Mouse (Mus musculus) CD4-positive, CD25-positive, alpha-beta regulatory T cell, adult 2 months (primary cell): ENCODE data around the gene Polk.

Source experiments
- DNase-seq: peaks from one replicate; pipeline ENCODE4 v3.0.0-alpha.2; 2012; ENCODE audit warnings: low read depth, low spot score

The Polk gene

GRCm38 (mm10) chr13:96542081-96542889 is at the start of gene Polk, which contains the start of gene Col4a3bp:
TSS of gene Polk (minus strand) at chr13:96542579.
TSS of gene Col4a3bp (plus strand) at chr13:96542618.
- DNase-seq = peak; percentile 98

GRCm38 (mm10) chr13:96588642-96589041 is 46.3 kb upstream of the Polk start:
- no peak for DNase-seq

DNA sequence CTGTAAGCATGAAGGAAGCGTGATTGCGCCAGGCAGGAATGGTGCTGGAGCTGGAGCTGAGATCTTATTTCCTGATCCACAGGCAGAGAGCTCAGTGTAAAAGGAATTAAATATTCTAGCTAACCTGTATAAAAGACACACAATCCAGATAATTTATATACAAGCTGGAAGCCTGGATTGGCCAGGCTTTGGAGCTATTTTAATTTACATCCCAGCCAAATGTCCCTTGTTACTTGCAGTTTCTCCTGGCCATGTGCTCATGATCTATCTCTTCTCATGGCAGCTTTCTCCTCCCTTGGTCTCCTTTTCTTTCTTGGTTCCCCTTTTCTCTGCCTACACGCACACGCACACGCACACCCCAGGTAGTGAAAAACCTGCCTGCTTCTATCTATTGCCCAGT is 44.2 kb upstream of the Polk start:
- DNase-seq = no peak

DNA sequence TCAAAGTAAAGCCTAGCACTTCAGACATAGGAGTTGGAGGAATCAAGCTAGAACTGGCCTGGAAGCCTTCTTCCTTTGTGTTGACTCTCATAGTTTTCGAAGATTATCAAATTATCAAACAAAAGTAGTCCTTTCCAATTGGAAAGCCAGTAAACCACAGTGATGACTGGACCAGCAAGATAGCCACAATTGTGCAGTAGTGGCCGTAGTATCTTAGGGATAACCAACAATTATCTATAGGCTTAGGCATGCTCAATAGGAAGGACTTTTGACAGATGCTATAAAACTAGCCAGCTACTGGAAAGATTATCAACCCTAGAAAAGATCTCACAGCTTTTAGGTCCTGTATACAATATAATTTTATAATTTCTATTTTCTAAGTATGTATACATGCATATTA is 41.8 kb upstream of the Polk start:
- DNase-seq = no peak

DNA sequence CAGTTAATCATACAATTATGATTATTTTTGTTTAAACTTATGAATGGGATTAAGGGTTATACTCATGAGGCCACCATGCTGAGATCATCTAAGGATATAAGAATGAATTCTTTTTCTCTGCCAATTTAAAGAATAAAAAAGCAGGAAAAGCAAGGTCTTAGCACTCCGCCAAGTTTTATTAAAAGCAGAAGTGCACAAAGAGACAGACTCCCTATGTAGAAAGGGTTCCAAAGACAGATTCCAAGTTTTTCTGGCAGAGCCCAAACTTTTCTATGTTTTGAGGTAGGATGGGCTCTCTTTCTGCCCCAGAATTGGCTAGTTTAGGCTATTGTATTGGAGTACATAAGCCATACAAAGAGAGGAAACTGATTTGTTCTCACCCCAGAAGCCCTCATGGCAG is 37.6 kb upstream of the Polk start:
- DNase-seq = no peak

- DNase-seq = no peak
Observed at GRCm38 (mm10) chr13:96579104-96579503, 36.7 kb upstream of the Polk start.

- DNase-seq = no peak
Observed at GRCm38 (mm10) chr13:96574170-96574569, 31.8 kb upstream of the Polk start.

DNA sequence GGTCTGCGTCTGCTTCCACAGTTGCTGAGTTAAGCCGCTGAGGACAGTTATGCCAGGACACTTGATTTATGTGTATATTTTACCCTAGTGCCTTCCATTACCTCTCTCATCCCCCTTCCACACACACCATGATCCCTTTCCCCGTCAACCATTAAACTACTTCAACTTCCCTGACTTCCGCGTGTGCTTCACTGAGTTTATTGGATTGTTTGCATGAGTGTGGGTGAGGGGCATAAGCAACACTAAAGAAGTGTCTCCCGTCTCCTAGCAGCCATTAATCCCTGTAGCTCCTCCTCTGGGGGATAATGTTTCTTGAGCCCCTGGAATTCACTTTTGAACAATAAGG is 28.6 kb upstream of the Polk start:
- DNase-seq = no peak

DNA sequence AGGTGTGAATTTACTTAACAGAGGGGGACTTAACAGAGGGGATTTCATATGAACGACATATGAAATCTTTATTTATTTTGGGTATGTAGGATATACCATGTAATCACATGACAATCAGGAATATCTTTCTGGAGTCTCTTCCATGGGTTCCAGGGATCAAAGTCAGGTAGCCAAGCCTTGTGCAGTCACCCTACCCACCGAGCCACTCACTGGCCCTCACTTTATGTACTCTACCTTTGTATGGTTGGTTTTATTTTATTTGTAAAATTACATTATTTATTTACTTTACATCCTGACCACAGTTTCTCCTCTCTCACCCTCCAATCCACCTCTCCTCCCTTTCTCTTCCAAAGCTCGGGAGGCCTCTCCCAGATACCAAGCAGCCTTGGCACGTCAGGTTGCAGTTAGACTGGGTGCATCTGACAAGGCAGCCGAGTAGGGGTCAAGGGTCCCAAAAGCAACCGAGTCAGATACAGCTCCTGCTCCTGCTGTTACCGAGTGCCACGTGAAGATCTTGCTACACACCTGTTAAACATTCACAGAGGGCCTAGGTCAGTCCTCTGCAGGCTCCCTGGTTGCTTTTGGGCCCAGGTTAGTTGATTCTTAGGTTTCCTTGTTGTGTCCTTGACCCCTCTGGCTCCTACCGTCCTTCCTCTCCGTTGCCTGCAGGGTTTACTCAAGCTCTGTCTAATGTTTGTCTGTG is 28.1 kb upstream of the Polk start:
- no peak for DNase-seq

- DNase-seq = no peak
Observed at GRCm38 (mm10) chr13:96567977-96568376, 25.6 kb upstream of the Polk start.

GRCm38 (mm10) chr13:96555099-96555498 is 12.7 kb upstream of the Polk start:
- peak; percentile 40 for DNase-seq

- DNase-seq = no peak
Observed at GRCm38 (mm10) chr13:96547941-96548340, 5.6 kb upstream of the Polk start.

DNA sequence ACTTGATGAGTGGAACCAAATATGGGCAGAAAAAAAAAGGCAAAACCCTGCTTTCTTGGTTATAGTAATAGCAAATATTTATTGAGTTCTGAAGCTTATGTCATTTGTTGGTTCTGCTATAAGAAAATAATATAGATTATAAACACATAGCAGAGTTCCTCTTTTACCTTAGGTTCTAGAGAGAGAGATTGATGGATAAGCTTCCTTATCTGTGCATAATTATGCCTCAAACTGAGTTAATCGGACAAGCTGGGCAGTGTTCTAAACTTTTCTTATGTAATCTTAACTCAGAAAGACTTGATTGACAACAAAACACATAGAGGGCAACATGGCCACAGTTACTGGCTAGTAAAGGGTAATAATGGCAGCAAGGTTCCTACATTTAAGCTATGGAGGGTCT is 4.9 kb upstream of the Polk start:
- no peak for DNase-seq

DNA sequence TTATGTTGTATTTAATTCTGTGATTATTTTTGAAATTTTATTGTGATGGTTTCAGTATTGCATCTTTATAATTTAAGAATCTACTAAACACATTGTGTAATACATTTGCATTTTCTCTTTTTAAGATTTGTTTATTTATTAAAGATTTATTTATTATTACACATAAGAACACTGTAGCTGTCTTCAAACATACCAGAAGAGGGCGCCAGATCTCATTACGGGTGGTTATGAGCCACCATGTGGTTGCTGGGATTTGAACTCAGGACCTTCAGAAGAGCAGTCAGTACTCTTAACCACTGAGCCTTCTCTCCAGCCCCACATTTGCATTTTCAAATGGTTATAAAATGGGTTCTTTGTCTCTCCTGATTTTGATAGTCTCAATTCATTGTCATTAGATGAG is 2.1 kb upstream of the Polk start:
- DNase-seq = peak; percentile 75

DNA sequence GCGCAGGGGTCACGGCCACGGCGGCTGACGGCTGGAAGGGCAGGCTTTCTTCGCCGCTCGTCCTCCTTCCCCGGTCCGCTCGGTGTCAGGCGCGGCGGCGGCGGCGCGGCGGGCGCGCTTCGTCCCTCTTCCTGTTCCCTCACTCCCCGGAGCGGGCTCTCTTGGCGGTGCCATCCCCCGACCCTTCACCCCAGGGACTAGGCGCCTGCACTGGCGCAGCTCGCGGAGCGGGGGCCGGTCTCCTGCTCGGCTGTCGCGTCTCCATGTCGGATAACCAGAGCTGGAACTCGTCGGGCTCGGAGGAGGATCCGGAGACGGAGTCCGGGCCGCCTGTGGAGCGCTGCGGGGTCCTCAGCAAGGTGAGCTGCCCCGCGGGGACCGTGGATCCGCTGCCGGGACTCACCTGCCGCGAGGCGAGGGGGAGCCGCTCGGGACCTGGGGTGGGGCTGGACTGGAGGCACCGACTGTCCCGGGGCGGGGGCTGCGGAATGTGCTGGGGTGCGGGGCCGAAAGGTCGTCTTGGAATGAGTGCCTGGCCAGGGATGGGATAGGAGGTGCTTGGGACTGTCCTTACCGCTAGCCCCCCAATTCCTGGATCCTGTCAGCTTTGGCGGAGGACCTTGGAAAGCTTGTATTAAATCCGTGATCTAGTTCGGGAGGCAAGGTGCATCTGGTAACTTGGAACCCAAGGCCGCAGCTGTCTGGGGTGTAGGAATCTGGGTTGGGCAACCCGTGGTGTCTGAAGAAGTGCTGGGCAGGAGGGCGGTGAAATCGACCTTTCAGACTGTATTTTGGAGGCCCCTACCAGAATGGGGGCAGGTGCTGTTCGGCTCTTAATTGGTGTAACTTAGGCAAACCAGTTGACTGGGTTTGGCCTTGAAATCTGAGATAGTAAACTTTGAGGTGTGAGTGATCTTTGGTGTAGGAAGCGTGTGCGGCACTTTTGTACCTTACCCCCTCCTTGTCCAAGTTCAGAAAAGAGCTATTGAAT is 817 bp upstream of the Polk start:
- DNase-seq = peak; percentile 34

GRCm38 (mm10) chr13:96541381-96541780 is 998 bp downstream of the Polk start:
- DNase-seq = no peak

GRCm38 (mm10) chr13:96538103-96538502 is 4.3 kb downstream of the Polk start:
- no peak for DNase-seq

DNA sequence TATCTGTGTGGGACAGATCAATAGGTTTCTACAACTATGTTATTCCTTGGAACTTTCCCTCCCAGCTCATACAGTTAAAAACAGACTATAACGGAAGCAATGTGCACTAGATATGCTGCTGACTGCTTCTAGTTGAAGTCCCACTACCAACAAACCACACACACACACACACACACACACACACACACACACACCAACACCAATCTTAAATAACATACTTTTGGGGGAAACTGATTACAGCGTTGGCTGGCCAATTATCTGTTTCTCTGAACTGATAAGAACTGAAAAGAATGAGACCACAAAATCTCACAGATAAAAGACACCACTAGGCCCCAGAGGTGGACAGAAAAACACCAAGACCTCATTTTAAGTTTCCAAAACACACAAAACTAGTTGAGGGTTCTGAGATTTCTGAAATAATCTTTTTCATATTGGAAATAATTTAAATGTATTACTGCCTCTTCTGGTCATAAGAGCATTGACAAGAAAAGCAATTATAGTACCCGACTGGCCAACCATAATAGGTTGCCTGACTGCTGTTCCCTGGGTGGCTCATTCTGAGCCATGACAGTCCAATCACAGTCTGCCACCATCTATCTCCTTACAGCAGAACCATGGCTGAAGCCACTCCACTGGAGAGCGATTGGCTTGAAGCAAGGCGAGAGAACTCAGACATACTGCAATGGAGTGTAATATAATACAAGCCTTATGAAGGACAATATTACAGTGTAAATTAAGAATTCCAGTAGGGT is 5.4 kb downstream of the Polk start:
- no peak for DNase-seq

GRCm38 (mm10) chr13:96533742-96534141 is 8.6 kb downstream of the Polk start:
- no peak for DNase-seq

- no peak for DNase-seq
Observed at GRCm38 (mm10) chr13:96532176-96532575, 10.2 kb downstream of the Polk start.

GRCm38 (mm10) chr13:96530064-96530463 is 12.3 kb downstream of the Polk start:
- no peak for DNase-seq
